8 mouse cellular contexts compared by ENCODE assay signal in the genomic region with DNA sequence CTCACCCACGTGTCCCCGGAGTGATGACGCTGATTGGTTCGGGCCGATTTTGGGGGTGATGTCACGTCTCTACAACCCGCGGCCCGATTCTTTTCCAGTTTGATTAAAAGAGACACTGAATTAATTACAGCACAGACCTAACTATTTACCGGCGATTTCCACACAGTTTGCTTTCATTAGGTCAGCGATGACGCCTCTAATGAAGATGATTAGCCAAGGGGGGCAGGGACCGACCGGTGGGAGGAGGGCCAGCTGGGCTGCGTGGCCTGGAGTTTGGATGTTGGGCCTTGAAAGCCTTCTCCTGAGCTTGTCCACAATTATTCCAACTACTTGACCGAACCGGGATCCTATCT. TPM values are rescaled to one million over a fixed set of nuclear protein-coding genes. Genes with fewer than 3 reads are reported as not detected.
A peak's percentile ranks its signal among the peaks of the same experiment; 100 is the strongest.
DNase-seq lines count a peak whose midpoint lies in the region; ATAC-seq lines count a peak whose summit lies in the region.

A gene (minus strand): TSS at position 156 of the 353 bp plus-strand sequence.

- 2% methylated on average over 18 of the region's 18 CpGs for WGBS in limb, embryonic 12.5 days

- no peak for ATAC-seq in CD4-positive, CD25-positive, alpha-beta regulatory T cell, adult 4 months
- ATAC-seq in megakaryocyte, adult 5-6 weeks (ENCODE audit: poor library complexity, severe bottlenecking): no peak
- no peak for ATAC-seq in limb, embryonic 12.5 days (ENCODE audit: insufficient number of reproducible peaks, insufficient read depth, low FRiP score, low TSS enrichment, low read depth)

- H3K4me1 ChIP-seq in megakaryocyte, embryonic 14.5 days: peaks cover 39% of the 10 kb centered on the region
- peaks cover 6% of the 10 kb centered on the region; the same call in 1 of the 2 replicates for H3K4me1 ChIP-seq in limb, embryonic 12.5 days (replicated peaks)

- DNase-seq in CD4-positive, CD25-positive, alpha-beta regulatory T cell, adult 2 months (ENCODE audit: low read depth, low spot score): peak; percentile 19
- no peak for DNase-seq in frontal cortex, postnatal 25 days (ENCODE audit: low spot score in 2 of 2)
- no peak for DNase-seq in natural killer cell, adult 2 months (ENCODE audit: low spot score in 2 of 2)
- DNase-seq in gastrocnemius, postnatal 36 days: no peak

- intact Hi-C loops in gastrocnemius, postnatal 36 days (cut with DNase I): no loop called here

- no peak within 1 kb of the TSS for H3K27ac ChIP-seq in limb, embryonic 12.5 days

- 0 out of 2 replicates have a peak, but pooled peaks cover 3% of the 10 kb centered on the region for H3K9me3 ChIP-seq in megakaryocyte, embryonic 14.5 days
- H3K9me3 ChIP-seq in limb, embryonic 12.5 days: no peaks in the 10 kb centered on the region

- H3K4me2 ChIP-seq in limb, embryonic 12.5 days: peak within 1 kb of the TSS; percentile 31

- H3K36me3 ChIP-seq in megakaryocyte, embryonic 14.5 days (replicated peaks; ENCODE audit: low read length): no peaks in the 10 kb centered on the region
- no peaks in the 10 kb centered on the region for H3K36me3 ChIP-seq in limb, embryonic 12.5 days

- H3K9ac ChIP-seq in limb, embryonic 12.5 days (replicated peaks): no peak within 1 kb of the TSS

- peaks cover 94% of the 10 kb centered on the region for H3K27me3 ChIP-seq in megakaryocyte, embryonic 14.5 days (replicated peaks)
- H3K27me3 ChIP-seq in limb, embryonic 12.5 days: peaks cover 98% of the 10 kb centered on the region

- peak within 1 kb of the TSS; percentile 62 for H3K4me3 ChIP-seq in megakaryocyte, embryonic 14.5 days (replicated peaks)
- H3K4me3 ChIP-seq in limb, embryonic 12.5 days (replicated peaks): no peak within 1 kb of the TSS

RNA-seq across cellular contexts. Expression of the gene that starts here (rescaled TPM):
- not detected for polyA plus RNA-seq in CD4-positive, CD25-positive, alpha-beta regulatory T cell, adult 4 months (2017; shearing (Covaris generic))
- not detected in 2 replicates for polyA plus RNA-seq in megakaryocyte, embryonic 14.5 days (2012; ENCODE audit: insufficient read depth, low replicate concordance)
- not detected in 2 replicates for total RNA-seq in megakaryocyte, adult 5-6 weeks (2015)
- total RNA-seq in megakaryocyte, adult 5-6 weeks (2017): not detected in 2 replicates
- polyA plus RNA-seq in limb, embryonic 12.5 days (2016; fragmentation: Nextera tagmentation; extraction: Ambion mirVana): not detected in 2 replicates
- total RNA-seq in gastrocnemius, postnatal 36 days (2021): not detected
